Mouse (Mus musculus): ENCODE measurements around the gene Peli3.
"Not testable (repeated sequence)": the region's sequence is repeated elsewhere in the genome, so short reads cannot be mapped to it uniquely, and the experiment has no call there.

Peli3 gene

DNA sequence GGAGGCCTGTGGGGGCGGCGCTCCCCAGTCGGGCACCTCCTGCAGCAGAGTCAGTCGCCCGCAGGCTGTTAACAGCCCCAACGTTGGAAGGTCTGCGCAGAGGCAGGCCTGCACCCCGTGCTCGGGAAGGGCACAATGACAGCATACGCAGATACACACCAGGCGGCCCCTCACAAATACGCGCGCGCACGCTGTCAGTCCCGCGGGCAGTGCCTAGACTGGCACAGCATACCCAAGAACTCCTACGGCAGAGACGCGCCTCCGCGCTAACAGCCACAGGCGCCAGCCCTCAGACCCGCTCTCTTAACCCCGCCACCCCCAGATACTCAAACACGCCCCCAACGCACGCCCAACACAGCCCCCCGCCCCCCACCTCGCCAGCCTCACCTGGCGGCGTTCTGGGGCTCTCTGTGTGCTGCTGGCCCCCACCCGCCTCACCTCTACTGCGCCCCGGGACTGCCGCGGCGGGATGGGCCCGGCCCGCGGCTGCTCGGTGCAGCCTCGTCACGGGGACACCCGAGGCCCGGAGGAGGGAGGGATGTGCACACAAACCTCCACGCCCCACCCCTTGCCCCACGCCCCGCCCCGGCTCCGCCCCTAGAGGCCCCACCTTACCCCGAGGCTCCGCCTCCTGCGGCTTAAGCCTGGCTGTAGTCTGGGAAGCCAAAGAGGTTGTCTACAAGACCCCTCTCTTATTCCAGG lies at the start of gene Peli3:
Peli3 (minus strand) TSS at position 577 of the 702 bp plus-strand sequence.
- in situ Hi-C loops (cut with MboI, MseI) = no loop called here

DNA sequence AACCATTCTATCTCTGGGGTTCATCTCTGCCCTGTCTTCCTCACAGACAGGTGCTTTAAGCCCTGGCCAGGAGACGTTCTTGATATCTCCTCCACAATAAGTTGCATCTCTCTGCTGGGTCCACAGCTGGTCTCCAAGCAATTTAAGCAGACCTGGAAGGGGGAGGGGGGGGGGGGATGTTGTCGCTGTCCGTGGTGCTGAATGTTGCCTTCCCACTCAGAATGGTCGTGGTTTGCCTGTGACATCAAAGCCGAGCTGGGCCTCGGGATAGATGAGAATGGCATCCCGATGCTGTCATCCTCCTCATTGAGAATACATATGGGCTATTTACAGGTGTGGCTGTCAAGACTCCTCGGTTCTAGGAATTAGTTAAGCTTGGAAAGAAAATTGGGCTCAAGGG lies 49.4 kb upstream of the Peli3 start:
- in situ Hi-C loops (cut with MboI, MseI) = no loop called here

- in situ Hi-C loops (cut with MboI, MseI) = no loop called here
These were observed 47.8 kb upstream of the Peli3 start for GRCm38 (mm10) chr19:4990716-4991115.

DNA sequence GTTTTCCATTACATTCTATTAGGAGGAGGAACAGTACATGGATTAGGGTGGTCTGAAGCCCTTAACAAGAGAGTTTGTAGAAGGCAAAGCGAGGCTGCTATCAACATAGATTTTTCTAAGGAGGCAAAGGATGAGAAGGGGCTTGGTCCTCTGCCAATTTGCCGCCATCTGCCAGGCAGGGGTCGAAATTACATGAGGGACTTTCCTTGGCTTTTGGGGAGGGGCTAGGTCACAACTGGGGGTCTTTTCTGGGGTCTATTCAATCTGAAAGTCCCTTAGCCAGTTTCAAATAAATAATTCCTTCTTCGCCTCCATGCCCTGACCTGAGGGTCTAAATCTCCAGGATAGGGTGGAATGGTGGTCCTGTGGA lies 47.3 kb upstream of the Peli3 start, which contains the start of gene Npas4:
Npas4 (minus strand) TSS at position 61 of the 370 bp plus-strand sequence.
- in situ Hi-C loops (cut with MboI, MseI) = no loop called here

GRCm38 (mm10) chr19:4989434-4990255 lies 46.7 kb upstream of the Peli3 start:
- in situ Hi-C loops (cut with MboI, MseI) = no loop called here

DNA sequence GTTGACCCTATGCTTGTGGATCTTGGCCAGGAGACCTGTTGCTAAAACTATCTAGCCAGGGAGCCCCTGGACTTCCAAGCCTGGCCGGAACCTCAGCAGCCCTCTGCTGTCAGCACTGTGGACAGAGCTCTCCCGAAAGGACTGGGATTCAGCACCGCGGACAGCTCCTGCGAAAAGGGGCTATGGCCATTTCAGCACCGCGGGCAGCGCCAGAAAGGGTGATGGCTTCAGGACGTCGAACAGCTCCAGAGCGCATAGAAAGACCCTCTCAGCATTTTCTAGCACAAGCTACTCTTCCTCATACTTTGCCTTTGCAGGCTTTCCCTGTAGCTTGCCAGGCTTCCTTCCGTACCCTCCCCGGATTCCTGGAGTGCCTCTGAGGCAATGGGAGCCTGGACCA lies 46.1 kb upstream of the Peli3 start:
- in situ Hi-C loops (cut with MboI, MseI) = no loop called here

DNA sequence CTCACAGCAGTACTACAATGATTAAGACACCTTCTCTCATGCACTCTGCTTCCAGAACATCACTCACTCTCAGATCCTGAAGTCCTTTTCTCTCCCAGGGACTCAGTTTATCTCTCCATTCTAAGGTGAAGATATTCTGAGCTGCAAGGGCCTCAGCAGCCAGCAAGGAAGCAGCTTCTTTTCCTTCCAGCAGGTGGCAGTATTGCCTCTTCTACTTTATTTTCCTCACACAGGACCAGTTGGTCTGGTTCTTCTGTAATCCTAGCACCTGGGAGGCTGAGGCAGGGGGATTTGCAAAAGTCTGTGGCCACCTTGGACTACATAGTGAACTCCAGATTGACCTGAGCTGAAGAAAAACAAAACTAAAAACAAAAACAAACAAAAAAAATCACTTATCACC lies 38.8 kb upstream of the Peli3 start:
- in situ Hi-C loops (cut with MboI, MseI) = no loop called here

- in situ Hi-C loops (cut with MboI, MseI) = no loop called here
These were observed 25.3 kb upstream of the Peli3 start for GRCm38 (mm10) chr19:4968236-4968635.

GRCm38 (mm10) chr19:4961928-4962601 lies 19.1 kb upstream of the Peli3 start, which contains the start of gene Mrpl11:
TSS of gene Mrpl11 (plus strand) at chr19:4962147.
- in situ Hi-C loops (cut with MboI, MseI) = no loop called here

DNA sequence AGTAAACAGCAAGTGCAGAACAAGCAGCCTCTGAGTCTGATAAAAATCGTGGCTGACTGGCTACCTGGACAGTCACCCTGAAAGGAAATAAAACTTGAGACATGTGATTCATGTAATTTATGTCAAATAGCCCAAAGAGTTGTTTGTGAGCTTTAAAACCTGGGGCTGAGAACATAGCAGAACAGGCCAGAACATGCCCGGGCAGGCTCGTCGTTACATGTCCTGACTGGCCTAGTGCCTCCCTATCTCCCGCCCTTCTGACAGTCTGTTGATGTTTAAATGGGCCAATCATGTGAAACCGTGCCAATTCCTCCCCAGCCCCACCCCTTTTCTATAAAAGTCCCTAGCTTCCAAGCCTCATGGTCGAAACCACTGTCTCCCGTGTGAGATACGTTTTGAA lies 5.7 kb upstream of the Peli3 start:
- in situ Hi-C loops (cut with MboI, MseI) = not testable (repeated sequence)

DNA sequence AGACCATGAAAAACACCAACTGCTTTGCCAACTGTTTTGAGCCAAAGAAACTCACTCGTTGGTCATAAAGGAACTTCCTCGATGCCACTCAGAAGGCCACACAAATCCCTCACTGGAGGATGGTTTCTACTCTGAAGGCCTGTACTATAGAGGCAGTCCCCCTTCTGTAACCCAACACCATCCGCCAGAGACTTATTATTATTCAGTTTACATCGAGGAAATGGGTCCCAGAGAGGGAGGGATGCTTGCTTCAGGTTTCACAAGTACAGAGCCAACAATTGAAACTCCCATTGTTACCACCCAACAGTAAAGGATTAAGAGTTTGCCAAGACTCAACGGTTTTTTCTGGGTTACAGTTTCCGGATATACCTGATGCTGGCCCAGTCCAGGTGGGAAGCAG lies 2.6 kb upstream of the Peli3 start:
- in situ Hi-C loops (cut with MboI, MseI) = no loop called here

GRCm38 (mm10) chr19:4943253-4943588 lies 294 bp upstream of the Peli3 start:
- in situ Hi-C loops (cut with MboI, MseI) = no loop called here

- in situ Hi-C loops (cut with MboI, MseI) = loop anchor here (10.0 kb wide), 1 partner anchor 687 kb away; no protein-coding TSS in a partner anchor
These were observed 5.2 kb downstream of the Peli3 start for GRCm38 (mm10) chr19:4937444-4938310.

- in situ Hi-C loops (cut with MboI, MseI) = loop anchor here (10.0 kb wide), 1 partner anchor 688 kb away; no protein-coding TSS in a partner anchor
These were observed 6.0 kb downstream of the Peli3 start for GRCm38 (mm10) chr19:4936896-4937295.

DNA sequence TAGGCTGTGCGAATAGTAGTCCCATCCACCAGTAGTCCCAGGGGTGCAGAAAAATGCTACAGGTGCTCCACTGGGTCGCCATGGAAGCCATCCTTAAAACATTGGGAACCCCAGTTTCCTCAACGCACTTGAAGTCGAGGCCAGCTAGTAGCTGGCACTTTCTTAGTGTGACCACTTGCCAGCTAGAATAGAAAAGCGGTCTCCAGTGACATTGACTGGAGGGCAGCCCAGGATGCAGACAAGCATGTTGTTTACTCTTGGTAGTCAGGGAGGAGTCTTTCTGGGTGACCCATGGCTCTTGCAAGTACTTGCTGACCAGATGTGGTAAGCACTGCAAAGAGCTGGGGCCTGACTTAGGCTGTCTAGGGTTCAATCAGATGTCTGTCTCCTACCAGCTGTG lies 14.1 kb downstream of the Peli3 start:
- in situ Hi-C loops (cut with MboI, MseI) = no loop called here

DNA sequence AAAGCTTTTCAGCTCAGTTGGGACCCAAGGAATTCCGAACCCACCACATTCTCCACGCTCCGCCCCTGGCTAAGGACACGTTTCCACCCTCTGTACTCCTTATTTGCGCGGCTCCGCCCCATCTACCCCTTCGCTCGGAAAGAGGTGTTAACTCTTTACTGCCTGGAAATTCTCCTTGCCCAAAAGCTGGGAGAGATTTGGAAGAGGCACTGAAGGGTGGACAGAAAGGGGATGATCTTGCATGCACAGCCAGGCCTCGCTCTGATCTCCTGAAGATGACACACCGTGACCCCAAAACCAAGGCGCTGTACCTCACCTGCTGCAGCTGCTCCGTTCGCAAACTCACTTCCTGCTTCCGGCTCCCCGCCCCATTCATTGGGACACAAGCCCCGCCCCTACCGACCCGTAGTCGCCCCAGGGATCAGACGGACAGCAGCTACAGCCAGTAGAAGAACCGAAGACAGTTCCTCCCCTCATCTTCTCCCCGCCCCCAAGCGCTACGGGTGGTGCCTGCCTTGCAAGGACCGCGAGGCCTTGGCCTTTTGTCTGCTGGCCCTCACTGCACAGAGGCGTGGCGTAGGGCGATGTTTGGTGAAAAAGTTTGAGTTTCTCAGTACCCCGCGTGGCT lies 14.9 kb downstream of the Peli3 start, which contains the start of gene Dpp3:
Dpp3 (minus strand) TSS at position 384 of the 628 bp plus-strand sequence.
- in situ Hi-C loops (cut with MboI, MseI) = no loop called here

DNA sequence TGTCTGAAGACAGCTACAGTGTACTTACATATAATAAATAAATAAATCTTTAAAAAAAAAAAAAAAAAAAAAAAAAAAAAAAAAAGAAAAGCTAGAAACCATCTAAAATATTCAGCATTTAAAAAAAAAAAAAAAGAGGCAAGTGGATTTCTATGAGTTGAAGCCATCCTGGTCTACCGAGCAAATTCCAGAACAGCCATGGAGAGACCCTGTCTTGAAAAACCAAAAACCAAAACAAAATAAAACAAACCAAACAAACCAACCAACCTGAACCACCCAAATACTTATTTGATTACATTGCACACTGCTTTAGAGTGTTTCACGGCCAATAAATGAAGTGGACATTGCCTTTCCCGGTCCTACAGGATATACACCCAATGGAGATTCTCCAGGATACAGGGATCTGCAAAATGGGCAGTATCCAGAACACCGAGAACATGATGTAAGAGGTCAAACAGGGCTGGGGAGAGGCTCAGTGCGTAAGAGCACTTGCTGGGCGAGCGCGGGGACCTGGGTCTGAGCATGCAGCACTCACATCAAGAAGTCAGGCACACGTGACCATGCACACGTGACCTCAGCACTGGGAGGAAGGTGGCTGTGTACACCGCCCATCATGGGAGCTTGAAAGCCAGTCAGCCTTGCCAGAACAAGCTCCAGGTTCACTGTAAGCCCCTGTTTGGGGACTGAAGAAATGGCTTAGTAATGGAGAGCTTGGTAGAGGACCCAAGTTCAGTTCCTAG lies 17.6 kb downstream of the Peli3 start:
- in situ Hi-C loops (cut with MboI, MseI) = no loop called here

DNA sequence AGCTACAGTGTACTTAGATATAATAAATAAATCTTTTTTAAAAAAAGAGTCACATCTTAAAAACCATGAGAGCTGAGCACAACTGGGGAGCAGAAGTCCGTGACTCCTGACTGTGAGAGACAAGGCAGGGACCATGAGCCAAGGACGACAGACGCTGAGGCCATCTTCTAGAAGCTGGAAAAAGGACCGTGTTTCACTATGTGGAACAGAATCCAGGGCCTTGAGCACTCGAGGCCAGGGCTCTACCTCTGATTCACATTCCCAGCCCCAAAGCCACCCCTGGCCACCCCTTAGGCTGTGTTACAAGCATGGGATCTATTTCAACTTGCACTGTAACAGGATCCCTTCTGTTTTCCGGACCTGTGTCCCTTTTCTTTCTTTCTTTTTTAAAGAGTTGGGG lies 23.3 kb downstream of the Peli3 start:
- in situ Hi-C loops (cut with MboI, MseI) = no loop called here

GRCm38 (mm10) chr19:4916827-4917226 lies 26.1 kb downstream of the Peli3 start:
- in situ Hi-C loops (cut with MboI, MseI) = no loop called here

Measured in T-helper 1 cell (primary cell).